Mouse (Mus musculus) left cerebral cortex, adult 2 months (tissue): ENCODE results near the gene Akt1. TPM values are rescaled to one million over a fixed set of nuclear protein-coding genes. Genes with fewer than 3 reads are reported as not detected.

Experiments
- DNase-seq, 2 experiments: peaks; one replicate each; pipeline ENCODE4 v3.0.0; 2021 to 2022; ENCODE audit warnings: low spot score in 2 of 2, mixed read lengths in 1 of 2; ENCODE audit errors: extremely low spot score in 1 of 2
- H3K27ac ChIP-seq: fragments of 200-600 bp; 2 replicates; pipeline ENCODE4 v1.8.1; 2022
- H3K4me3 ChIP-seq: fragments of 200-600 bp; 2 replicates; pipeline ENCODE4 v1.8.1; 2022
- CTCF ChIP-seq: fragments of 200-600 bp; IDR thresholded peaks from 2 replicates; pipeline ENCODE4 v1.8.1; 2022; ENCODE audit warnings: antibody characterized with exemption, mild to moderate bottlenecking, moderate library complexity
- intact Hi-C: fragments of 180-260 bp; cut with DNase I; formaldehyde crosslinking; loops from one replicate; pipeline ENCODE4 v1.15.1; 2025
- total RNA-seq, 2 experiments: library from RNA; stranded (reverse); gene quantifications; 2 replicates each; pipeline ENCODE4 v1.2.3; 2021

The Akt1 gene
- total RNA-seq, 2 experiments from 2014 or later = 144 to 157 TPM

GRCm38 (mm10) chr12:112654076-112654475 is 20.6 kb downstream of the Akt1 start:
- DNase-seq = no peak

GRCm38 (mm10) chr12:112653157-112653824 is 21.4 kb downstream of the Akt1 start:
- intact Hi-C loops = loop anchor here (1.0 kb wide), 1 partner anchor 54 kb away; no protein-coding TSS in a partner anchor
- TF ChIP-seq CTCF = peak; percentile 94
- H3K4me3 ChIP-seq = no peak overlapping the region
- DNase-seq = peak; percentile 81 to 87
- H3K27ac ChIP-seq = no peak overlapping the region

More at GRCm38 (mm10) chr12:112654076-112654475, 20.6 kb downstream of the Akt1 start:
- no peak overlapping the region for H3K27ac ChIP-seq
- H3K4me3 ChIP-seq = no peak overlapping the region
- TF ChIP-seq CTCF = no peak
- intact Hi-C loops = no loop called here

GRCm38 (mm10) chr12:112651778-112652439 is 22.8 kb downstream of the Akt1 start:
- H3K27ac ChIP-seq = no peak overlapping the region
- H3K4me3 ChIP-seq = no peak overlapping the region
- no peak for DNase-seq
- TF ChIP-seq CTCF = no peak
- intact Hi-C loops = no loop called here

DNA sequence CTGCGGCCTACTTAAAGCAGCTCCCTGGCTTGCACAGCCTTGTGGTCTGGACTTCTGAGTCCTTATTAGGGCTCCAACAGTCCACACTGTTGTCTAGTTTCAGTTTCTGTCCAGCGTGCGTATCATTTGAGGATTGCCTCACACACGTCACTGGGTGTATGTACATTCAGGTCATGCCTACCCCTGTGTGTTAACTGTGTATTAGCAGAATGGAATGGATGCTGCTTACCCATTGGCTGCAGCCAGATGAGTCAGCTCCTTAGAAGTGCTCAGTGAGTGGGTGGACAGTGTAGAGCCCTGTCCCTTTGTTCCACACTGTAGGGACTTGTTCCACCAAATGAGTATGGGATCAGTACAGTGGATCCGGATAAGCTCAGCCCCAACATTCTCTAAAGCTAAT is 26.6 kb downstream of the Akt1 start:
- TF ChIP-seq CTCF = no peak
- H3K4me3 ChIP-seq = no peak overlapping the region
- DNase-seq = no peak
- intact Hi-C loops = no loop called here
- H3K27ac ChIP-seq = no peak overlapping the region

- intact Hi-C loops = no loop called here
- H3K4me3 ChIP-seq = no peak overlapping the region
- no peak for TF ChIP-seq CTCF
- H3K27ac ChIP-seq = no peak overlapping the region
- no peak for DNase-seq
Observed at GRCm38 (mm10) chr12:112646139-112646538, 28.5 kb downstream of the Akt1 start.

DNA sequence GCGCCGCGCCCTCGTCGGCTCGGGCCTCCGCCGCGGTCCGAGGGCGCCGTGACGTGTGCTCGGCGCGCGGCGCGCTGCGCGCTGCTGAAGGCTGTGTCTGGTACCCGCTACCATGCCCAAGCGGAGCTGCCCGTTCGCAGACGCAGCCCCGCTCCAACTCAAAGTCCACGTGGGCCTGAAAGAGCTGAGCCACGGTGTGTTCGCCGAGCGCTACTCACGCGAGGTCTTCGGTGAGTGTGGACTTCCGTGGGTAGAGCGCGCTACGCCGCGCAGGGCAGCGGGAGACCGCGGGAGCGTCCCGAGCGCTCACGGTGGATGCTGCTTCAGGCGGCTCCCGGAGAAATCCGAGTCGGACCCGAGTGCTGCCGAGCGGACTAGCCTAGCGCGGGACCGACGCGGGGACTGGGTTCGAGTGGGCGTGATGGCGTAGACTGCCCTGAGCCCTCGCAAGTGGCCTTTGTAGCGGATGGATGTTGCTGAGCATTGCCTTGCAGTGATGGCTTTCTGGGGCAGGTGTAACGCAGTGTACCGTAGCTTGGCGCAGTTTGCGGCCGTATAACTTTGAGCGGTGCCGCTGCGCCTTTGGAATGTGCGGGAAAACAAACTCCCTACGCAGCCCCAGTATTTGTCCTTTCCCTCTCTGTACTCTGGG is 29.7 kb downstream of the Akt1 start:
- peak overlapping the region; percentile 88 for H3K4me3 ChIP-seq
- H3K27ac ChIP-seq = peak overlapping the region; percentile 81
- intact Hi-C loops = no loop called here
- peak; percentile 60 for DNase-seq
- no peak for TF ChIP-seq CTCF

GRCm38 (mm10) chr12:112644180-112644854 is 30.4 kb downstream of the Akt1 start, which contains the start of gene Siva1:
Gene Siva1 (plus strand): TSS chr12:112644679.
- TF ChIP-seq CTCF = no peak; the same call in 1 of the 2 replicates
- Histone ChIP-seq H3K4me3 (peak within 1 kb of the TSS; percentile 88), H3K27ac (peak within 1 kb of the TSS; percentile 81)
- peak; percentile 97 to 98 for DNase-seq
- intact Hi-C loops = no loop called here

GRCm38 (mm10) chr12:112643126-112643525 is 31.6 kb downstream of the Akt1 start:
- intact Hi-C loops = no loop called here
- Histone ChIP-seq H3K27ac (no peak overlapping the region), H3K4me3 (no peak overlapping the region)
- TF ChIP-seq CTCF = no peak
- no peak for DNase-seq

- no peak for TF ChIP-seq CTCF
- DNase-seq = no peak
Observed at GRCm38 (mm10) chr12:112639526-112639925, 35.2 kb downstream of the Akt1 start.

GRCm38 (mm10) chr12:112633686-112634085 is 41.0 kb downstream of the Akt1 start:
- TF ChIP-seq CTCF = no peak; the same call in 1 of the 2 replicates
- H3K4me3 ChIP-seq = no peak overlapping the region
- DNase-seq = no peak
- H3K27ac ChIP-seq = no peak overlapping the region
- intact Hi-C loops = no loop called here

More at GRCm38 (mm10) chr12:112639526-112639925, 35.2 kb downstream of the Akt1 start:
- Histone ChIP-seq H3K27ac (no peak overlapping the region), H3K4me3 (no peak overlapping the region)
- intact Hi-C loops = no loop called here

DNA sequence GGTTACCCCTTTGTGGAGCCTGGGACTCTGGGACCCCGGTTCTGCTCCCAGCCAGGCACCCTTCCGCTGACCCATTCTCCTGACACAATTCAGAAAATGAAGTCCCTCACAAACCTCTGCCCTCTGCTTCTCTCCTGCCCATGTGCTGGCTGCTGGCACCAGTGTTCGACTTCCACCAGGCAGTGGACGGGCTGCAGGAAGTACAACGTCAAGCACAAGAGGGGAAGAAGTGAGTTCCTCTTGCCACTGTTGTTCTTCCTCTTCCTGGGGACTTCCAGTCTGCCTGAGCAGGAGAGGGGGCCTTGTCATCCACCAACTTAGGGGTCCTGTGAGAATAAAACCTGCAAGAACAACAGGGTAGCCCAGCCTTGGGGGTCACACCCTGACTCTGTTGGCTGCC is 41.8 kb downstream of the Akt1 start:
- intact Hi-C loops = no loop called here
- TF ChIP-seq CTCF = no peak
- no peak for DNase-seq
- H3K27ac ChIP-seq = no peak overlapping the region
- no peak overlapping the region for H3K4me3 ChIP-seq
